10 mouse cellular contexts compared by ENCODE assay signal in the genomic region with DNA sequence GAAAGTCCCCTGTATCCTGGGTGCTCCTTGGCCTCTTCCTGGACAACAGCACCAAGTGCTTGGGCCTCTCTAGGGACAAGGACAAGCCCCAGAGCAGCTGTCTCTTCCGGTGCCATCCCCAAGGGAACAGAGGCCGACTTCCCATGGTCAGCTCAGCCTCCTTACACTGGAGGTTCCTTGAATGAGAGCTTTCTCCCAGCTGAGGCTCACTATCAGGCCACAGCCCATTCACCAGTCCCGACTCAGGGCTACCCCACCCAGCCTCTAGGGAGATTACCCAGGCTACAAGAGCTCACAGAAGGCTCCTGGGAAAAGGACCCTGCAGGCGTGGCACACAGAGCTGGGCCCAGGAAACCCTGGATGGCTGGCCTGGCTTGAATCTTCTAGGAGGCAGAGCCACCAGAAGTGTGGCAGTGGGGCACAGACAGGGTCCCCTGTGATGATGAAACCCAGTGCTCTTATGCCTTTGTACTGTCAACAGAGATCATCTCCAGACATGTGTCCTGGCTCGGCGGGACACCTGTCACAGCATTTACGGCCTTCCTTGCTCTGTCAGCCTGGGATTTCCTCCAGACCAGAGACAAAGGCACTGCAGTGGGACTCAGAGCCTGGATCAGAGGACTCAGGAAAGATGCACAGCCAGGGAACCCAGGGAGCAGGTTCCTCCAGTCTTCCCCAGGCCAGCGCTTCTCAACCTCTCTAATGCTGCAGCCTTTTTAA. TPM values are rescaled to one million over a fixed set of nuclear protein-coding genes. Genes with fewer than 3 reads are reported as not detected.
DNase-seq lines count a peak whose midpoint lies in the region; ATAC-seq lines count a peak whose summit lies in the region.
"Had no signal": no experiment of that assay in that cellular context is flagged by ENCODE, and none has a peak within 500 bp of the region (broad histone marks: within the 10 kb centered on the region; RNA-seq: fewer than 3 reads in every experiment).

No protein-coding gene starts in this region.

- peaks cover 20% of the 10 kb centered on the region for H3K4me1 ChIP-seq in limb, embryonic 13.5 days
- peaks cover 22% of the 10 kb centered on the region for H3K4me1 ChIP-seq in limb, embryonic 10.5 days
- H3K4me1 ChIP-seq in embryonic facial prominence, embryonic 10.5 days: peaks cover 46% of the 10 kb centered on the region

- no peak for ATAC-seq in limb, embryonic 13.5 days (ENCODE audit: low FRiP score, low read depth)
- no peak for ATAC-seq in CD4-positive, CD25-positive, alpha-beta regulatory T cell, adult 4 months

- no peak overlapping the region for H3K4me3 ChIP-seq in limb, embryonic 13.5 days
- no peak overlapping the region for H3K4me3 ChIP-seq in limb, embryonic 10.5 days
- H3K4me3 ChIP-seq in embryonic facial prominence, embryonic 10.5 days: no peak overlapping the region
- H3K4me3 ChIP-seq: neural tube, embryonic 12.5 days had no signal

- H3K4me2 ChIP-seq in limb, embryonic 13.5 days (replicated peaks): no peak overlapping the region
- H3K4me2 ChIP-seq: neural tube, embryonic 12.5 days had no signal

- 54% methylated on average over 8 of the region's 8 CpGs for WGBS in limb, embryonic 13.5 days
- 55% methylated on average over 8 of the region's 8 CpGs for WGBS in limb, embryonic 10.5 days
- WGBS in embryonic facial prominence, embryonic 10.5 days: 73% methylated on average over 8 of the region's 8 CpGs

- peak overlapping the region; percentile 31; the same call in 1 of the 2 replicates for H3K9ac ChIP-seq in limb, embryonic 13.5 days
- H3K9ac ChIP-seq: neural tube, embryonic 12.5 days had no signal

- H3K27ac ChIP-seq in limb, embryonic 13.5 days: no peak overlapping the region
- H3K27ac ChIP-seq in limb, embryonic 10.5 days: no peak overlapping the region
- H3K27ac ChIP-seq in embryonic facial prominence, embryonic 10.5 days (replicated peaks): 0 out of 2 replicates have a peak overlapping the region, but pooled peaks have one; percentile 30
- H3K27ac ChIP-seq: neural tube, embryonic 12.5 days had no signal

- DNase-seq in limb, embryonic 10.5 days (ENCODE audit: low spot score): no peak
- no peak for DNase-seq in embryonic facial prominence, embryonic 10.5 days (ENCODE audit: low spot score)
- DNase-seq in heart, postnatal 36 days: peak; percentile 24 to 45
- peak; percentile 50 for DNase-seq in lung, postnatal 36 days
- no peak for DNase-seq in right cerebral cortex, postnatal 36 days (ENCODE audit: low spot score in 2 of 2)
- no peak for DNase-seq in left cerebral cortex, adult 8-10 months (ENCODE audit: low spot score in 2 of 2)
- DNase-seq: cerebellum, adult 2 months had no signal

- intact Hi-C loops in heart, postnatal 36 days (cut with DNase I): no loop called here

- no peaks in the 10 kb centered on the region for H3K27me3 ChIP-seq in limb, embryonic 13.5 days
- no peaks in the 10 kb centered on the region for H3K27me3 ChIP-seq in limb, embryonic 10.5 days (ENCODE audit: low read depth, poor library complexity, severe bottlenecking)
- H3K27me3 ChIP-seq in embryonic facial prominence, embryonic 10.5 days (replicated peaks; ENCODE audit: low read depth, poor library complexity, severe bottlenecking): peaks cover 10% of the 10 kb centered on the region; the same call in 1 of the 2 replicates
- H3K27me3 ChIP-seq: neural tube, embryonic 12.5 days had no signal

- no peaks in the 10 kb centered on the region for H3K9me3 ChIP-seq in limb, embryonic 13.5 days
- no peaks in the 10 kb centered on the region for H3K9me3 ChIP-seq in limb, embryonic 10.5 days (replicated peaks)
- H3K9me3 ChIP-seq in embryonic facial prominence, embryonic 10.5 days: no peaks in the 10 kb centered on the region
- H3K9me3 ChIP-seq: neural tube, embryonic 12.5 days had no signal

- peaks cover 23% of the 10 kb centered on the region for H3K36me3 ChIP-seq in limb, embryonic 13.5 days
- H3K36me3 ChIP-seq in limb, embryonic 10.5 days: peaks cover 4% of the 10 kb centered on the region; the same call in 1 of the 2 replicates
- H3K36me3 ChIP-seq in embryonic facial prominence, embryonic 10.5 days (replicated peaks): peaks cover 37% of the 10 kb centered on the region

RNA-seq across cellular contexts. Expression of a gene that starts 9.4 kb away (rescaled TPM):
- 8.4 and 9.0 TPM in 2 replicates for polyA plus RNA-seq in limb, embryonic 13.5 days (2015; fragmentation: Nextera tagmentation; extraction: Ambion mirVana)
- polyA plus RNA-seq in limb, embryonic 10.5 days (2016; fragmentation: Nextera tagmentation; extraction: Ambion mirVana): 4.4 and 5.3 TPM in 2 replicates
- 5.7 and 5.9 TPM in 2 replicates for polyA plus RNA-seq in embryonic facial prominence, embryonic 10.5 days (2016; fragmentation: Nextera tagmentation; extraction: Ambion mirVana)
- total RNA-seq in heart, postnatal 36 days (2021): 1 to 10 TPM; 4.5 to 4.9 TPM
- 10 to 100 TPM; 58.8 to 65.9 (median 63.1) TPM for total RNA-seq in left cerebral cortex, adult 8-10 months (2022)
- polyA plus RNA-seq in CD4-positive, CD25-positive, alpha-beta regulatory T cell, adult 4 months (2017; shearing (Covaris generic)): 1 to 10 TPM; 3.8 to 6.9 TPM

RNA-seq across cellular contexts. Expression of a gene that starts 39.7 kb away (rescaled TPM):
- 474 and 480 TPM in 2 replicates for polyA plus RNA-seq in limb, embryonic 13.5 days (2015; fragmentation: Nextera tagmentation; extraction: Ambion mirVana)
- 664 and 686 TPM in 2 replicates for polyA plus RNA-seq in limb, embryonic 10.5 days (2016; fragmentation: Nextera tagmentation; extraction: Ambion mirVana)
- 593 and 603 TPM in 2 replicates for polyA plus RNA-seq in embryonic facial prominence, embryonic 10.5 days (2016; fragmentation: Nextera tagmentation; extraction: Ambion mirVana)
- 100 to 1,000 TPM; 143 to 145 TPM for total RNA-seq in heart, postnatal 36 days (2021)
- 100 to 1,000 TPM; 311 to 328 (median 321) TPM for total RNA-seq in left cerebral cortex, adult 8-10 months (2022)
- 10 to 100 TPM; 94.2 to 96.9 TPM for polyA plus RNA-seq in CD4-positive, CD25-positive, alpha-beta regulatory T cell, adult 4 months (2017; shearing (Covaris generic))

Comparison
In these comparisons a context has a peak if more than half of its experiments do, and no peak if none do; other contexts are left out.
1. DNase-seq: peak in heart, postnatal 36 days (2 of 2) and lung, postnatal 36 days (single experiment); none in limb, embryonic 10.5 days (single experiment), embryonic facial prominence, embryonic 10.5 days (single experiment), right cerebral cortex, postnatal 36 days (0 of 2) and left cerebral cortex, adult 8-10 months (0 of 2).